Mouse (Mus musculus) spleen, adult 2 months (tissue): Measurements from ENCODE around the gene Hcn3.

Experiments
- CTCF ChIP-seq: fragments of 200-500 bp; IDR thresholded peaks from 2 replicates; pipeline ENCODE4 v1.5.1; 2011; ENCODE audit warnings: mild to moderate bottlenecking, inconsistent platforms; ENCODE audit not compliant: insufficient read depth, insufficient read length, insufficient replicate concordance; ENCODE audit errors: extremely low read depth
- POLR2A ChIP-seq: fragments of 200-500 bp; IDR thresholded peaks from 2 replicates; pipeline ENCODE4 v1.6.1; 2011; ENCODE audit warnings: low read depth, low read length, inconsistent platforms

DNA sequence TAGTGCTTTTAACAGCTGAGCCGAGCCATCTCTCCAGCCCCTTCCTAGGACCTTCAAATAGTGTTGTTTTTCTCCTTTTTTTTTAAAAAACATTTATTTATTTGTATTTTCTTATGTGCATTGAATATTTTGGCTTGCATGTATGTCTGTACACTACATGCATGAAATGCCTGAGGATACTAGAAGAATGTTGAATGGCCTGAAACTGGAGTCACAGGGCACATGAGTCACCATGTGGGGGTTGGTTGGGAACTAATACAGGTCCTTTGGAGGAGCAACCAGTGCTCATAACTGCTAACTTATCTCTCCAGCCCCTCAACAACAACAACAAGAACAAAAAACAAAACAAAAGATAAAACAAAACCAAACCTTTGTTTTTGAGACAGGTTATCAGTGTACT is 3.1 kb upstream of the Hcn3 start:
- TF ChIP-seq CTCF (no peak), POLR2A (no peak)
